Mouse (Mus musculus): ENCODE data around the gene Pear1.

The Pear1 gene

GRCm38 (mm10) chr3:87733098-87733497, 91.0 kb downstream of the Pear1 start:
- DNase-seq (ENCODE audit: low read depth), result no peak

GRCm38 (mm10) chr3:87728696-87729095, 95.4 kb downstream of the Pear1 start:
- no peak for DNase-seq (ENCODE audit: low read depth)

GRCm38 (mm10) chr3:87726191-87726590, 97.9 kb downstream of the Pear1 start:
- DNase-seq (ENCODE audit: low read depth), result no peak

DNA sequence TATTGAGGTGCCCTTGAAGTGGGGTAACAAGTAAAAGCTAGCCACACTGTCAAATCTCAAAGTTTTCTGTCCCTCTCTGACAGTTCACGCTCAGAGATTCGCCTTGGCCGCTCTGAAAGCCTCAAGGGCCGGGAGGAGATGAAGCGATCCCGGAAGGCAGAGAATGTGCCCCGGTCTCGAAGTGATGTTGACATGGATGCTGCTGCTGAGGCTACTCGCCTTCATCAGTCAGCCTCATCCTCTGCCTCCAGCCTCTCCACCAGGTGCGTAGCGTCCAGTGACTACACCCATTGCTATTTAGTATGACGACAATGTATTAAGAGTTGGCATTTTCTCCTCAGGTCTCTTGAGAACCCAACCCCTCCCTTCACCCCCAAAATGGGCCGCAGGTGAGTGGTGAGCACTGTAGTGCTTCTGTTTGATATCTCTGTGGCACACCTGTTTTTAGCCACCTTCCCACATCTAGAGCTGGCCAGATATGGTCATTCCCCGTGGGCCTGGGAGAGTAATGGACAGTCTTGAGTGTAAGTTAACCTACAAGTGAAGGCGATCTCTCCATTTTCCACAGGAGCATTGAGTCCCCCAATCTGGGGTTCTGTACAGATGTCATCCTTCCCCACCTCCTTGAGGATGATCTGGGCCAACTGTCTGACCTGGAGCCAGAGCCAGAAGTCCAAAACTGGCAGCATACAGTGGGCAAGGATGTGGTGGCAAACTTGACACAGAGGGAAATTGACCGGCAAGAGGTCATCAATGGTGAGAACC, 98.5 kb downstream of the Pear1 start:
- no peak for DNase-seq (ENCODE audit: low read depth)

DNA sequence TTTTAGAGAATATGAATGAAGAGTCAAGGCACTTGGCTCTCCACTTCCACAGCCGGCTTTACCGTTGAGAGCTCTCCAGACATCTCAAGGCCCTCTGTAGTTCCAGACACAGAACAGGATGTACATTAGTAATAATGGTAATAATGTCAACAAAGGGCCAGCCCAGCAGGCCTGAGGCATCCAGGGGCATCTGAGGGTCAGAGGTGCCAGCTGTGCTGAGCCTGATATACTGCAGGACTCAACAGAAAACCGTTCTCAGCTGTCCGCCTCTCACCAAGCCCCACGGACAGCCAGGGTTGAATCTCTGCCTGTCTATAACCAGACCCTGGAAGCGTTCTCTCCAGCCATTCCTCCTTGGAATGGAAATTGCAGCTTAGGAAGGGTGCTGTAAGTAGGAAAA, 99.5 kb downstream of the Pear1 start:
- DNase-seq (ENCODE audit: low read depth), result no peak

- no peak for DNase-seq (ENCODE audit: low read depth)
Measured at GRCm38 (mm10) chr3:87718525-87718924, 105.6 kb downstream of the Pear1 start.

Measured in c-Kit-positive CD71-positive TER-119-negative erythroid progenitor cells, embryonic 14.5 days (primary cell).